ENCODE assay signal across 26 mouse cellular contexts in genomic region chr2:117595028-117595427, GRCm38 (mm10).
"Had no signal": no experiment of that assay in that cellular context is flagged by ENCODE, and none has a peak within 500 bp of the region (broad histone marks: within the 10 kb centered on the region; RNA-seq: fewer than 3 reads in every experiment).

No protein-coding gene starts in this region.

- H3K4me3 ChIP-seq: embryonic facial prominence, embryonic 10.5 days; embryonic facial prominence, embryonic 12.5 days; embryonic facial prominence, embryonic 13.5 days; embryonic facial prominence, embryonic 15.5 days; erythroblast, embryonic 14.5 days; forebrain, embryonic 10.5 days; forebrain, embryonic 12.5 days; forebrain, embryonic 13.5 days; forebrain, embryonic 15.5 days; gastrocnemius, adult 2 months; heart, adult 2 months; heart, embryonic 10.5 days had no signal

- H3K27me3 ChIP-seq: embryonic facial prominence, embryonic 12.5 days; embryonic facial prominence, embryonic 13.5 days; embryonic facial prominence, embryonic 15.5 days; forebrain, embryonic 12.5 days; forebrain, embryonic 13.5 days; forebrain, embryonic 15.5 days had no signal

- DNase-seq: cerebellum, adult 8-10 months; cerebellum, adult 9-10 months; cerebellum, adult 9-11 months; cerebellum, postnatal 10 days; cerebellum, postnatal 14 days; cerebellum, postnatal 25 days; embryo, embryonic 11 days; forebrain, postnatal 0 days; gastrocnemius, adult 2 months; gastrocnemius, postnatal 10 days; gastrocnemius, postnatal 14 days; gastrocnemius, postnatal 25 days; gastrocnemius, postnatal 36 days; heart, adult 11 months; heart, adult 18-20 months; heart, adult 2 months had no signal

- H3K36me3 ChIP-seq: embryonic facial prominence, embryonic 10.5 days; embryonic facial prominence, embryonic 12.5 days; embryonic facial prominence, embryonic 13.5 days; embryonic facial prominence, embryonic 15.5 days; forebrain, embryonic 10.5 days; forebrain, embryonic 12.5 days; forebrain, embryonic 15.5 days; heart, embryonic 10.5 days had no signal

- H3K4me2 ChIP-seq: embryonic facial prominence, embryonic 12.5 days; embryonic facial prominence, embryonic 13.5 days; embryonic facial prominence, embryonic 15.5 days; forebrain, embryonic 12.5 days; forebrain, embryonic 13.5 days; forebrain, embryonic 15.5 days had no signal
